Mouse (Mus musculus): ENCODE measurements around the gene Scnn1g. TPM values are rescaled to one million over a fixed set of nuclear protein-coding genes. Genes with fewer than 3 reads are reported as not detected.
A peak's percentile ranks its signal among the peaks of the same experiment; 100 is the strongest.

Scnn1g gene
- total and polyA plus RNA-seq, 2 experiments from 2014 or later: 0.15 to 0.26 TPM

DNA sequence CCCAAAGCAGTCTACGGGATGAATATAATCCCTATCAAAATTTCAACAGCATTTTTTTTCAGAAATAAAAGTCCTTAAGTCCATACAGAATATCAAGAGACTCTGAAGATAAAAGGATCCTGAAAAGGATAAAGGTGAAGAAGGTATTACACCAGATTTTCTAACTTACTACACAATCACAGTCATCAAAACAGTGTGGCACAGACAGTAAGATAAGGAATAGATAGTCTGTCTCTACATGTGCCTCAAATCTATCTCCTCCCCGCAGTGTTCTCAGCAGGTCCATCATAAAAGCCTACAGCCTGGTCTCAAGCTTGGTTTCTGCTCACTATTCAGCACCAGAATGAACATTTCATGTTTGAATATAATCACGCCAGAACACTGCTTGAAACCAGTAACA, 33.8 kb upstream of the Scnn1g start:
- no peak for TF ChIP-seq CTCF (IDR thresholded peaks at IDR 0.05; ENCODE audit: low read depth)
- no peak for ATAC-seq

DNA sequence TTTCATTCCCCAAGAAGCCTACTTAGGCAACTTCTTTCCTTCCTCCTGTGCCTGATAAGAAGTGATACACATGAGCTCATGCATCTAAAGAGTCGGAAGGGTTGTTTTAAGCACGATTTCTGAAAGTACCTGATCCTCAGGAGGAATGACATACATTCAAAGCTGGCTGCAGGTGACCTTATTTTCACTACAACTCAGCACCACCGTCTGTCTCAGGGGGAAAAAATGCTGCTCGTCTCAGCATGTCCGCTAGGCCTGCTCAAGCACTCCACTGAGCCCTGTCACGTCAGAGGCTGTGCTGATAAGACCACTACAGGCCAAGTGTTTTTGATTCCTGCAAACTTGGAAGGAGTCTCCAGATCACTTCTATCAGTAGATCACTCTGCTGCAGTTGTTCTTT, 32.3 kb upstream of the Scnn1g start:
- H3K36me3 ChIP-seq (ENCODE audit: insufficient read depth, low read length): no peaks in the 10 kb centered on the region
- TF ChIP-seq CTCF (IDR thresholded peaks at IDR 0.05; ENCODE audit: low read depth): no peak
- H3K27ac ChIP-seq: no peak overlapping the region
- H3K4me2 ChIP-seq (ENCODE audit: low read depth, low read length): no peak overlapping the region
- H3K4me1 ChIP-seq (ENCODE audit: insufficient read depth, low read length): peaks cover 26% of the 10 kb centered on the region
- DNase-seq (ENCODE audit: low spot score): no peak
- H3K9me3 ChIP-seq (ENCODE audit: low read length): no peaks in the 10 kb centered on the region
- ATAC-seq: no peak
- H3K4me3 ChIP-seq (ENCODE audit: low read length): no peak overlapping the region
- 64% methylated on average over 6 of the region's 6 CpGs for WGBS
- H3K27me3 ChIP-seq (ENCODE audit: insufficient read depth, low read length): no peaks in the 10 kb centered on the region
- H3K9ac ChIP-seq (replicated peaks; ENCODE audit: low read length): no peak overlapping the region

More for the DNA sequence above, 33.8 kb upstream of the Scnn1g start:
- Histone ChIP-seq H3K36me3 (ENCODE audit: insufficient read depth, low read length) (no peaks in the 10 kb centered on the region), H3K4me3 (ENCODE audit: low read length) (no peak overlapping the region), H3K27ac (no peak overlapping the region), H3K27me3 (ENCODE audit: insufficient read depth, low read length) (no peaks in the 10 kb centered on the region), H3K9me3 (ENCODE audit: low read length) (no peaks in the 10 kb centered on the region), H3K4me2 (ENCODE audit: low read depth, low read length) (no peak overlapping the region), H3K9ac (replicated peaks; ENCODE audit: low read length) (no peak overlapping the region), H3K4me1 (ENCODE audit: insufficient read depth, low read length) (peaks cover 16% of the 10 kb centered on the region; the same call in 1 of the 2 replicates)
- WGBS: 89% methylated on average over 3 of the region's 3 CpGs
- DNase-seq (ENCODE audit: low spot score): no peak

DNA sequence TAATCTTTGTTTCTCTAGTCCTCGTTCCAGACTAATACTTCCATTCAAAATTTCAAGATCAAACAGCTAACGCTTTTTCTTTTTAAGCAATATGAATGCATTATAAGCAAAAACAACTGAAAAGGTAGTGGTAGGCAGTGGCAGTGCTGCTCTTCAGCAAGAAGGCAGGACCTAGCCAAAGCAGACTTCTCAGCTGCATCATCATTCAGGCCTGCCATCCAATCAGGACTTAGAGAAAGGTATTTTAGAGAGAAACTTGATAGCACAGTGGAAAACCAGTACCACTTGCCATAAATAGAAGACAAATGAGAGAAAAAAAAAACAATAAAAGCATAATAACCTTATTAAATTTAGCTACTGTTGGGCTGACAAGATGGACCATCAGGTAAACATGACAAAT, 29.2 kb upstream of the Scnn1g start:
- DNase-seq (ENCODE audit: low spot score): peak; percentile 7
- 0 out of 2 replicates have a peak overlapping the region, but pooled peaks have one; percentile 88 for H3K4me3 ChIP-seq (ENCODE audit: low read length)
- WGBS: 87% methylated on average over 2 of the region's 2 CpGs

DNA sequence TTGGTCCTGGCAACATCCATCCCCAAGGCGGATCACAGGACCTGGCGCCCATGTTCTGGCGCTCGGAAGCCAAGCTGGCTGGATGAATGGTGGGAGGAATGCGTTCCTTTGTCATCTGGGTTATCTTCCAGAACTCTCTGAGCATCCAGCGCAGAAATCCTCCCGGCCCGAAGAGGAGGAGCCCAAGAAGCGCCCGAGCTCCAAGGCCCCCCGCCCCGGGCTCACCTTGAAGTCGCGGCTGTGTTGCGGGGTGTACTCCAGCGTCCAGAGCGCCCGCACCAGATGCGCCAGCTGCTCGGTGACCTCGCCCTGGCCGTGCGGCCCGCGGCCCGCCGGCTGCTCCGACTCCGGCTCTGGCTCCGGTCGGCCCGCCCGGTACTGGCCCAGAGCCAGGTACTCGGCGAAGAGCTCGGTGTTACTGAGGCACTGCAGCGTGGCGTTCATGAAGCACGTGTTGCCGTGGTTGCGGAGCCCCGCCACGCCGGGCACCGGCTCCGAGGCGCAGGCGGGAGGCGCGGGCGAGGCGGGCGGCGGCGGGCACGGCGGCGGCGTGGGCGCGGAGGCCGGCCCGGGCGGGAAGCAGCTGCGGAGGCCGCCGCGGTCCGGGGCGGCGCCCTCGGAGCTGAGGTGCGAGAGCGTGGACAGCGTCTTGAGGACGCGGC, 27.7 kb upstream of the Scnn1g start:
- DNase-seq (ENCODE audit: low spot score): peak; percentile 64
- under 1% methylated on average over 68 of the region's 77 CpGs for WGBS
- Histone ChIP-seq H3K9ac (replicated peaks; ENCODE audit: low read length) (peak overlapping the region; percentile 71), H3K4me2 (ENCODE audit: low read depth, low read length) (peak overlapping the region; percentile 96), H3K27me3 (ENCODE audit: insufficient read depth, low read length) (no peaks in the 10 kb centered on the region), H3K9me3 (ENCODE audit: low read length) (no peaks in the 10 kb centered on the region), H3K4me1 (ENCODE audit: insufficient read depth, low read length) (peaks cover 26% of the 10 kb centered on the region), H3K36me3 (ENCODE audit: insufficient read depth, low read length) (no peaks in the 10 kb centered on the region), H3K4me3 (ENCODE audit: low read length) (peak overlapping the region; percentile 88), H3K27ac (peak overlapping the region; percentile 87)
- ATAC-seq: peak; percentile 28
- no peak for TF ChIP-seq CTCF (IDR thresholded peaks at IDR 0.05; ENCODE audit: low read depth)

More for the DNA sequence above, 29.2 kb upstream of the Scnn1g start:
- Histone ChIP-seq H3K9me3 (ENCODE audit: low read length) (no peaks in the 10 kb centered on the region), H3K27me3 (ENCODE audit: insufficient read depth, low read length) (no peaks in the 10 kb centered on the region), H3K27ac (no peak overlapping the region), H3K9ac (replicated peaks; ENCODE audit: low read length) (no peak overlapping the region; the same call in 1 of the 2 replicates), H3K36me3 (ENCODE audit: insufficient read depth, low read length) (no peaks in the 10 kb centered on the region), H3K4me1 (ENCODE audit: insufficient read depth, low read length) (peaks cover 26% of the 10 kb centered on the region), H3K4me2 (ENCODE audit: low read depth, low read length) (peak overlapping the region; percentile 96)
- no peak for ATAC-seq
- no peak for TF ChIP-seq CTCF (IDR thresholded peaks at IDR 0.05; ENCODE audit: low read depth)

DNA sequence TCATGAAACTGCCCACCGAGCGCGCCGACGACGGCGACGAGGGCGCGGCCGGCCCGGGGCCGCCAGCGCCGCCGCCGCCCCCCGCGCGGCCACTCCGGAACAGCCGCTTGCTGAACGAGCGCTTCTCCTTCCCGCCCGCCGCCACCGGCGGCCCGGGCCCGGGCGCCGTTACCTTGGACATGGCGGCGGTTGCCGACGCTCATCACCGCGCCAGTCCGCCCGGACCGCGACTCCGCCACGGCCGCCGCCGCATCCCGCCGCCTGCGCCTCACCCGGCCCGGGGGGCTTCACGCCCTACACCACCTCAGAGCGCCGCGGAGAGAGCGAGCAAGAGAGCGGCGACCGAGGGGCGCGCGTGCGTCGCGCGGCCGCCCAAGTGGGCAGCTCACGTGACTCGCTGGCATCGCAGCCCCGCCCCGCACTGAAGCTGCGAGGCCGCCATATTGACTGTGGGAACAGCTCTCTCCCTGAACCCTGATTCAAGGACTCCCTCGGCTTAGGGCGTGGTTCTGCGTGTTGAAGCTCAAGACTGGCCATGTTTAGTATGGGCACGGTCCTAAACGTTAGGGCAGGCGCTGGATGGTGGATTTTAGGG, 27.1 kb upstream of the Scnn1g start, which contains the start of gene Usp31:
Usp31 (minus strand) TSS at position 181 of the 595 bp plus-strand sequence.
- H3K4me1 ChIP-seq (ENCODE audit: insufficient read depth, low read length): peaks cover 26% of the 10 kb centered on the region
- H3K36me3 ChIP-seq (ENCODE audit: insufficient read depth, low read length): no peaks in the 10 kb centered on the region
- peak within 1 kb of the TSS; percentile 88 for H3K4me3 ChIP-seq (ENCODE audit: low read length)
- no peaks in the 10 kb centered on the region for H3K27me3 ChIP-seq (ENCODE audit: insufficient read depth, low read length)
- ATAC-seq (peak; percentile 99), DNase-seq (ENCODE audit: low spot score) (peak; percentile 100)
- H3K9ac ChIP-seq (replicated peaks; ENCODE audit: low read length): peak within 1 kb of the TSS; percentile 71
- TF ChIP-seq CTCF (IDR thresholded peaks at IDR 0.05; ENCODE audit: low read depth): no peak
- no peaks in the 10 kb centered on the region for H3K9me3 ChIP-seq (ENCODE audit: low read length)
- peak within 1 kb of the TSS; percentile 96 for H3K4me2 ChIP-seq (ENCODE audit: low read depth, low read length)
- under 1% methylated on average over 52 of the region's 82 CpGs for WGBS
- H3K27ac ChIP-seq: peak within 1 kb of the TSS; percentile 87

DNA sequence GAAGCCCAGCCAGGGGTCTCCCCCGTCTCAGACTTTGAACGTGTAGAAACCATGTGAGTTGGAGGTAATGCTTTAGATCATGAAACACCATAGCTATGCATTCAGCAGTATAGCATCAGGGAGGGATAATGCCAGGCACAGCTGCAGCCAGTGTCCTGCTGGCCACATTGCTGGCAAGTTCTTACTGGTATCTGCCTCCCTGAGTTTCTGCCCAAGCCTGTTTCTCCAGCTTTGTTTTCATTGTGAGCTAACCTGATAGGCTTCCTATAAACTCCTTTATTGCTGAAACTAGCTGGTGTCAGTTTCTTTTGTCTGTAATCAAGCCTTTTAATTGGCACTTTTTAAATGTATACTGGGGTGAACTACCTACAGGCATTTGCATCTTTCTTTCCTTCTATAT, 23.1 kb upstream of the Scnn1g start:
- 59% methylated on average over 2 of the region's 2 CpGs for WGBS
- H3K4me1 ChIP-seq (ENCODE audit: insufficient read depth, low read length): peaks cover 4% of the 10 kb centered on the region; the same call in 1 of the 2 replicates
- no peak overlapping the region for H3K27ac ChIP-seq
- H3K4me3 ChIP-seq (ENCODE audit: low read length): no peak overlapping the region
- no peak for TF ChIP-seq CTCF (IDR thresholded peaks at IDR 0.05; ENCODE audit: low read depth)
- H3K9me3 ChIP-seq (ENCODE audit: low read length): no peaks in the 10 kb centered on the region
- no peak overlapping the region for H3K4me2 ChIP-seq (ENCODE audit: low read depth, low read length)
- ATAC-seq (no peak), DNase-seq (ENCODE audit: low spot score) (no peak)
- H3K27me3 ChIP-seq (ENCODE audit: insufficient read depth, low read length): no peaks in the 10 kb centered on the region
- no peaks in the 10 kb centered on the region for H3K36me3 ChIP-seq (ENCODE audit: insufficient read depth, low read length)
- no peak overlapping the region for H3K9ac ChIP-seq (replicated peaks; ENCODE audit: low read length)

DNA sequence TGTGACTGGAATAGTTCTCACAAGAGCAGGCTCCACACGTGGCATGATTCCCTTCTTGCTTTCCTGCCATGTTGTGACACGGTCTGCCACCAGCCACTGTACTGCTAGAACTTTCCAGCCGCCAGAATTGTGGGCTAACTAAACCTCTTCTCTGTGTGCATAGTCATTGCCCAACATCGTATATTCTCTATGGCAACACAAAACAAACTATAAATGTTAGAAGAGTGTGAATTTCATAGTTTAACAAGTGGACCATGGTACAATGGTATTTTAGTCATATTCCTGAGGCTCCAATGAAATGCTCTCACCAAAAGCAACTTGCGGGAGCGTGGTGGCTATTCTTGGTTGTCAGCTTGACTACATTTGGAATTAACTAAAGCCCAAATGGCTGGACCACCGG, 17.2 kb upstream of the Scnn1g start:
- no peaks in the 10 kb centered on the region for H3K4me1 ChIP-seq (ENCODE audit: insufficient read depth, low read length)
- H3K4me2 ChIP-seq (ENCODE audit: low read depth, low read length): no peak overlapping the region
- H3K36me3 ChIP-seq (ENCODE audit: insufficient read depth, low read length): no peaks in the 10 kb centered on the region
- no peak overlapping the region for H3K9ac ChIP-seq (replicated peaks; ENCODE audit: low read length)
- DNase-seq (ENCODE audit: low spot score) (no peak), ATAC-seq (no peak)
- TF ChIP-seq CTCF (IDR thresholded peaks at IDR 0.05; ENCODE audit: low read depth): no peak
- H3K4me3 ChIP-seq (ENCODE audit: low read length): no peak overlapping the region
- H3K27me3 ChIP-seq (ENCODE audit: insufficient read depth, low read length): no peaks in the 10 kb centered on the region
- WGBS: 78% methylated on average over 7 of the region's 7 CpGs
- H3K9me3 ChIP-seq (ENCODE audit: low read length): no peaks in the 10 kb centered on the region
- H3K27ac ChIP-seq: no peak overlapping the region
